Mouse (Mus musculus) liver, embryonic 14.5 days (tissue): Measurements from ENCODE around the gene Cd47. TPM values are rescaled to one million over a fixed set of nuclear protein-coding genes. Genes with fewer than 3 reads are reported as not detected.

Experiments used
- ATAC-seq: fragments of 200-750 bp; cut with Nextera tagmentation; 2 replicates; pipeline ENCODE4 v1.8.0; 2017; ENCODE audit warnings: moderate number of reproducible peaks, mild to moderate bottlenecking, moderate library complexity; ENCODE audit not compliant: insufficient read depth
- DNase-seq, 3 experiments: peaks; one replicate each; pipeline ENCODE4 v3.0.0-alpha.2; 2012 to 2013; ENCODE audit warnings: low read depth in 3 of 3, low spot score in 3 of 3
- H3K27ac ChIP-seq: fragments of 300-500 bp; sonication (generic); 2 replicates; pipeline ENCODE4 v1.5.1; 2014; ENCODE audit warnings: moderate library complexity, mild to moderate bottlenecking, control low read depth, inconsistent platforms
- H3K27me3 ChIP-seq: fragments of 300-500 bp; sonication (generic); 2 replicates; pipeline ENCODE4 v1.6.1; 2014; ENCODE audit warnings: mild to moderate bottlenecking, low read length, moderate library complexity; ENCODE audit not compliant: control insufficient read depth, insufficient read depth
- H3K36me3 ChIP-seq: fragments of 300-500 bp; sonication (generic); replicated peaks from 2 replicates; pipeline ENCODE4 v1.6.1; 2014; ENCODE audit warnings: low read depth; ENCODE audit not compliant: control insufficient read depth, insufficient read depth
- H3K4me1 ChIP-seq, 2 experiments: fragments of 200-500 bp in 1 of 2; fragments of 300-500 bp in 1 of 2; sonication (generic) in 1 of 2; replicated peaks; 2 replicates each; pipeline ENCODE4 v1.6.1; 2012 to 2014; ENCODE audit warnings: antibody characterized with exemption in 1 of 2, inconsistent platforms in 1 of 2, low read length in 1 of 2; ENCODE audit not compliant: control insufficient read depth in 2 of 2, insufficient read depth in 2 of 2
- H3K4me2 ChIP-seq: fragments of 300-500 bp; sonication (generic); 2 replicates; pipeline ENCODE4 v1.6.1; 2014; ENCODE audit warnings: low read depth, mild to moderate bottlenecking, control low read depth, moderate library complexity
- H3K4me3 ChIP-seq, 2 experiments: fragments of 200-500 bp in 1 of 2; fragments of 300-500 bp in 1 of 2; sonication (generic) in 1 of 2; 2 replicates each; pipeline ENCODE4 v1.5.1; 2012 to 2014; ENCODE audit warnings: low read depth in 2 of 2, low read length in 2 of 2, mild to moderate bottlenecking in 2 of 2, control low read depth in 1 of 2, inconsistent platforms in 1 of 2, moderate library complexity in 1 of 2; ENCODE audit not compliant: insufficient read depth in 1 of 2
- H3K9ac ChIP-seq: fragments of 300-500 bp; sonication (generic); replicated peaks from 2 replicates; pipeline ENCODE4 v1.6.1; 2014; ENCODE audit warnings: mild to moderate bottlenecking, control low read depth, moderate library complexity
- H3K9me3 ChIP-seq: fragments of 300-500 bp; sonication (generic); 2 replicates; pipeline ENCODE4 v1.6.1; 2016; ENCODE audit warnings: low read length, mixed read lengths; ENCODE audit not compliant: control insufficient read depth
- CTCF ChIP-seq: IDR thresholded peaks from 2 replicates; pipeline ENCODE4 v1.5.1; 2016; ENCODE audit warnings: antibody characterized with exemption, low read depth, control low read depth
- EP300 ChIP-seq: IDR thresholded peaks from 2 replicates; pipeline ENCODE4 v1.6.1; 2016; ENCODE audit warnings: antibody characterized with exemption, low read depth
- WGBS: fragments of 180-500 bp; shearing (Covaris S2); extraction: QIAGEN DNeasy Blood & Tissue Kit; methylation state at CpG from one replicate; pipeline ENCODE4 v1.1.7; 2014; ENCODE audit not compliant: insufficient replicate concordance; 5-methylcytosine and 5-hydroxymethylcytosine counted together
- polyA plus RNA-seq, 2 experiments: library from polyadenylated mRNA; depleted of rRNA in 1 of 2; stranded (reverse) in 1 of 2; unstranded in 1 of 2; fragments of >200 nt; fragmentation: Nextera tagmentation in 1 of 2; extraction: Ambion mirVana in 1 of 2; gene quantifications; 2 replicates each; pipeline versions ENCODE4 v1.2.1 to v1.2.3; 2012 to 2014

Cd47 gene
- polyA plus RNA-seq, 2 experiments, result 82.5 to 331 TPM

DNA sequence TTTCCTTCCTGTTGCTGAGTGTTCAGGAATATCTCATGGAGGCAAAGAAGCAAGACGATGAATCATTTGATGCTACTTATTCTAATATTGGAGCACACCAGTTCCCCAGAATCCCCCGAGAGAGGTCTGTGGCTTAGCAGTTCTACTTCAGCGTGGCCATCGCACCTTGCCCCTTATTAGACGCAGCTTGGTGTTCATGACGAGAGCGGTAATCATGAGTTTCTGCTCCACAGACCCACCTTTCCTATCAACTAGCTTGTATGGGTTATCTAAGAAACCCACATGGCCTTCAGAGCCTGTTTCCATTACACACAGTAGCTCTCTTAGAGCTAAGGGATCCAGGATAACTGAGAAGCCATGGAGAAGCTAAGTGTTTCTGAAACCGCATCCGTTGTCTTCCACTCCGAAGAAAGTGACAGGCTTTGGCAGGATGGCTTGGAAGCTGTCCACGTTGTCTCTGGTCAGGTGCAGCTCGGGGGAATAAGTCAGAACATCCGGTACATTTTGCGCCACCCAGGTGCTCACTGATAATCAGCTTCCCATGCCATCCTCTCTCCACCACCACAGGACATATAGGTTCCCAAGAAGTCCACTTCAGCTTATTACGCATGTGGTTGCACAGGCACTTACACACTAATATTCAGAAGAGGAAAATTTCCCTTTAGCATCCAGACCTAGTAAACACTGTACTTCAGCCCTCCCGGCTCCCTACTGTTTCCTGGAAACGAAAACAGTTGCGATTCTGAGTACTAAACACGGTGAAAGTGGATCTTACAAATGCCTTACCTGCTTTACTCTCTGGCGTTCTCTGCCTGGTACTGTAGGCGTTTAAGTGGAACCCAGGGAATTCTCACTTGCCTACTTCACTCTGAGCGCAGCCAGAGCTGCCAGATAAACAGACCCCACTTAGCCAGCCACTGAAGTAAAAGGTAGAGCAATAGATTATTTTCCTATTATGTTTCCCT, 25.0 kb upstream of the Cd47 start:
- Histone ChIP-seq H3K27me3 (no peaks in the 10 kb centered on the region), H3K9me3 (no peaks in the 10 kb centered on the region), H3K27ac (peak overlapping the region; percentile 98), H3K9ac (peak overlapping the region; percentile 73), H3K4me2 (peak overlapping the region; percentile 72), H3K4me3 (peak overlapping the region; percentile 35 to 60), H3K36me3 (no peaks in the 10 kb centered on the region), H3K4me1 (peaks cover 79% of the 10 kb centered on the region in 2 experiments)
- 19% methylated on average over 22 of the region's 22 CpGs for whole genome bisulfite sequencing
- TF ChIP-seq EP300 (peak; percentile 95), CTCF (no peak)
- ATAC-seq (peak; percentile 81), DNase-seq (peak; percentile 81 to 85 (median 85))

DNA sequence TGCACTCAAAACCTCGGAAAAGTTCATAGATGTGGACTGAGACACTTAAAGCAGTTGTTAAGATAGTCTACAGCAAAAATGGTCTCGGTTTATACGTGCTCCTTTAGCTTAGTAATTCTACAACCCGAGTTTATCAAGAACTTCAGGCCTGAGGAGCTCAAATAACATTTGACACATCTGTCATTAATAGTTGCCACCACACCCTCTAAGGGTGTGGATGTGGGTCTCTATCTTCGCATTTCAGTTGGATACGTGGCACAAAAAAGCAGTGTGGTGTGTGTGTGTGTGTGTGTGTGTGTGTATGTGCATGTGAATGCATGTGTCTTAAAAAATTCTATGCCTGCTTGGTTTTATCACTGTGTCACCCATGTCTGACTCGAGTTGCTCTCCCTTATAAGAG, 23.4 kb upstream of the Cd47 start:
- TF ChIP-seq EP300, result peak; percentile 97
- TF ChIP-seq CTCF, result no peak
- H3K36me3 ChIP-seq, result no peaks in the 10 kb centered on the region
- peak; percentile 78 to 84 (median 81) for DNase-seq
- peak overlapping the region; percentile 67 for H3K9ac ChIP-seq
- H3K27ac ChIP-seq, result peak overlapping the region; percentile 98
- peak; percentile 78 for ATAC-seq
- H3K4me1 ChIP-seq, result peaks cover 66 to 73% of the 10 kb centered on the region in 2 experiments
- no peak overlapping the region for H3K4me3 ChIP-seq
- no peaks in the 10 kb centered on the region for H3K27me3 ChIP-seq
- H3K9me3 ChIP-seq, result no peaks in the 10 kb centered on the region
- 11% methylated on average over 7 of the region's 7 CpGs for WGBS
- H3K4me2 ChIP-seq, result peak overlapping the region; percentile 61

DNA sequence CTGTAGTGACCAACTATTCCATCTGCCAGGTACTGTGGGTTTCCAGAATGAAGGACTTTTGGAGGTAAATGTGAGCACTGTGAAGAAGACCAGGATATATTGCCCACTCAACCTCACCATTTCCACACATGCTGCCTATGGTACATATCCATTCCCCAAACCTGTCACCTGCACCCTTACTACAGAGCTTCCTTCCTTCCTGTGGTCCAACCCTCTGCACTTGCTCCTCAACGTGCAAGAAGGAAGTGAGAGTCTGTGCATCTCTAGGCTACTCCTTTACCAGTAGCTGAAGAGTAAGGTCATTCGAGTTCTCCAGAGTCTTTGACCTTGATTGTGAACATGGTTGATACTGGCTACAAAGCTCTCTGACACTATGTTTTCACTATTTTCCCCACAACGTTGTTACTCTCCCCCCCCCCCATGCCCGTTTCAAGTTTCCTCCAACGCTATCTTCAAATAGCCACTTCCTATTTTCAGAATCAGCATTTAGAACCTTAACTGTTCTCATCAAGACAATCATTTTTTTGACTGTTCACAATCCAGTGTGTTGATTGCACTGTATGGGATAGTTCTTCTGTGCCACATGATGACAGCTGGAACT, 18.7 kb upstream of the Cd47 start:
- no peak overlapping the region for H3K27ac ChIP-seq
- 19% methylated on average over 5 of the region's 5 CpGs for WGBS

DNA sequence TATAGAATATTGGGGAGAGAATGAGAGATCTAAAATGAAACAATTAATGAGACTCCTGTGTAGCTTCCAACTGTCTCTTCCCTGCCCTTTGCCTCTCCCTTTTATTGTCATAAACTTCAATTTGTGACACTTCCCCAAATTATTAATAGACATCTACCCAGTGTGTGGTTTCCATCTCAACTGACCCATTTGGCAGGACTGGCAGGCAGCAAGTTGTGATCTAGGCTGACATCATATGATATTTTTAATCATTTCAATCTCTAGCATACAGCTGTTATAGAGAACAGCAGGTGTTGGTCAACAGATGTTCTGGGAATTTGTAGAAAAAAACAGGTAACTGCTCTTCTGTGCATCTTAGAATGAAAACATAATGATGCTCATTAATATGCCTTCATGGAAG, 17.0 kb upstream of the Cd47 start:
- no peak for DNase-seq

More for the DNA sequence above, 18.7 kb upstream of the Cd47 start:
- no peaks in the 10 kb centered on the region for H3K36me3 ChIP-seq
- TF ChIP-seq CTCF (no peak), EP300 (no peak)
- no peaks in the 10 kb centered on the region for H3K27me3 ChIP-seq
- no peak overlapping the region for H3K4me2 ChIP-seq
- H3K4me3 ChIP-seq, result no peak overlapping the region
- DNase-seq, result no peak
- H3K9me3 ChIP-seq, result no peaks in the 10 kb centered on the region
- peaks cover 38 to 50% of the 10 kb centered on the region in 2 experiments for H3K4me1 ChIP-seq
- H3K9ac ChIP-seq, result no peak overlapping the region
- no peak for ATAC-seq

DNA sequence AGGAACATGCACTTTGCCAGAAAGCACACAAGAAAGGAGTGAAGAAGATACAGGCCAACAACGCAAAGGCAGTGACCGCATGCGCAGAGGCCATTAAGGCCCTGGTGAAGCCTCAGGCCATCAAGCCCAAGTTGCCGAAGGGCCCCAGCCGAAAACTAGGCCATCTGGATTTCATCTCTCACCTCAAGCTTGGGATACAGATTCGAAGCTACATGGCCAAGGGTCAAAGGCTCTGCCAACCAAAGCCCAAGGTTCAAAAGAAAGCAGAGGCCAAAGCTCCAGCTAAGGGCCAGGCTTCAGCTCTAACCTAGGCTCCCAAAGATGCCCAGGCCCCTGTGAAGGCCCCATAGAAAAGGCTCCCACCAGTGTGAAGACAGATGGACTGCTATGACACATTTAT, 14.2 kb upstream of the Cd47 start:
- TF ChIP-seq CTCF (no peak), EP300 (no peak)
- H3K9ac ChIP-seq, result no peak overlapping the region
- no peaks in the 10 kb centered on the region for H3K36me3 ChIP-seq
- no peak for DNase-seq
- peaks cover 21 to 38% of the 10 kb centered on the region in 2 experiments for H3K4me1 ChIP-seq
- no peaks in the 10 kb centered on the region for H3K9me3 ChIP-seq
- no peaks in the 10 kb centered on the region for H3K27me3 ChIP-seq
- H3K27ac ChIP-seq, result no peak overlapping the region
- H3K4me3 ChIP-seq, result no peak overlapping the region
- no peak for ATAC-seq
- no peak overlapping the region for H3K4me2 ChIP-seq
- 86% methylated on average over 6 of the region's 6 CpGs for WGBS

More for the DNA sequence above, 17.0 kb upstream of the Cd47 start:
- ATAC-seq, result no peak
- H3K4me1 ChIP-seq, result peaks cover 23 to 35% of the 10 kb centered on the region in 2 experiments
- H3K9me3 ChIP-seq, result no peaks in the 10 kb centered on the region
- no peak overlapping the region for H3K4me3 ChIP-seq
- H3K4me2 ChIP-seq, result no peak overlapping the region
- TF ChIP-seq CTCF, result no peak
- no peak for TF ChIP-seq EP300
- H3K27me3 ChIP-seq, result no peaks in the 10 kb centered on the region
- no peak overlapping the region for H3K9ac ChIP-seq
- H3K36me3 ChIP-seq, result no peaks in the 10 kb centered on the region
- no peak overlapping the region for H3K27ac ChIP-seq
